Mouse (Mus musculus) E14TG2a.4 (cell line): ENCODE data around the gene Ppp1r32.

ENCODE experiments used
- CTCF ChIP-seq: conservative IDR thresholded peaks from 2 replicates; pipeline ENCODE4 v1.5.1; 2014; ENCODE audit warnings: low read length
- NANOG ChIP-seq: IDR thresholded peaks from 2 replicates; pipeline ENCODE4 v1.6.1; 2014; ENCODE audit warnings: borderline replicate concordance, low read length, mixed read lengths
- POU5F1 ChIP-seq: IDR thresholded peaks from 2 replicates; pipeline ENCODE4 v1.6.1; 2014; ENCODE audit warnings: low read length, borderline replicate concordance

GRCm38 (mm10) chr19:10437521-10437920, 45.2 kb downstream of the Ppp1r32 start:
- TF ChIP-seq CTCF (peak; percentile 43), NANOG (no peak), POU5F1 (no peak)
